Mouse (Mus musculus) adrenal gland, postnatal 25 days (tissue): ENCODE data around the gene Gm10945. TPM values are rescaled to one million over a fixed set of nuclear protein-coding genes. Genes with fewer than 3 reads are reported as not detected.

Experiments
- DNase-seq: peaks from one replicate; pipeline ENCODE4 v3.0.0; 2021; ENCODE audit warnings: mixed read lengths
- long read RNA-seq: library from polyadenylated mRNA; stranded (forward); transcript quantifications from one replicate; pipeline ENCODE4 v2.0.0, GENCODE M21; 2021
- total RNA-seq: library from RNA; stranded (reverse); gene quantifications from 2 replicates; pipeline ENCODE4 v1.2.3, GENCODE M21; 2021

Gm10945 gene
- total RNA-seq, result not detected in 2 replicates
- long read RNA-seq, result 0 reads

- peak; percentile 18 for DNase-seq
Measured at GRCm38 (mm10) chr10:6761287-6761811, at the start of gene Gm10945. Gm10945 (minus strand) TSS chr10:6761761.

- no peak for DNase-seq
Measured at GRCm38 (mm10) chr10:6790226-6790625, 28.7 kb upstream of the Gm10945 start.

- peak; percentile 48 for DNase-seq
Measured at GRCm38 (mm10) chr10:6788517-6789237, 27.1 kb upstream of the Gm10945 start.

GRCm38 (mm10) chr10:6758206-6758605 lies 3.4 kb downstream of the Gm10945 start, which contains the start of gene Oprm1:
Oprm1 (plus strand) TSS chr10:6758506.
- DNase-seq, result no peak

- DNase-seq, result no peak
Measured at GRCm38 (mm10) chr10:6753375-6753774, 8.2 kb downstream of the Gm10945 start.

GRCm38 (mm10) chr10:6728469-6728868 lies 33.1 kb downstream of the Gm10945 start:
- no peak for DNase-seq

- DNase-seq, result no peak
Measured at GRCm38 (mm10) chr10:6723765-6724164, 37.8 kb downstream of the Gm10945 start.

GRCm38 (mm10) chr10:6717181-6717948 lies 44.2 kb downstream of the Gm10945 start:
- DNase-seq, result no peak

- no peak for DNase-seq
Measured at GRCm38 (mm10) chr10:6705226-6705885, 56.2 kb downstream of the Gm10945 start.

GRCm38 (mm10) chr10:6694218-6694850 lies 67.2 kb downstream of the Gm10945 start:
- peak; percentile 21 for DNase-seq

Other genes with a start within 250 kb of the Gm10945 start
- 0.67 TPM in 1 of 2 replicates, not detected in the other for gene Oprm1, start 3.3 kb downstream of the Gm10945 start, total RNA-seq